Mouse (Mus musculus) ES-E14 (cell line): ENCODE measurements at regions not wholly inside any gene's neighbourhood (a gene's known extent, or its start where the extent isn't known, plus 50 kb on each side); places are given as distances from the start of the nearest gene placed in this dataset.

ENCODE experiments used
- DNase-seq: peaks from one replicate; pipeline ENCODE4 v3.0.0-alpha.2; 2013; ENCODE audit warnings: low read depth, low spot score
- H3K27ac ChIP-seq: 2 replicates; pipeline ENCODE4 v1.5.1; 2012; ENCODE audit warnings: low read depth, mild to moderate bottlenecking, low read length, moderate library complexity, mixed read lengths; ENCODE audit not compliant: poor library complexity, insufficient read depth, severe bottlenecking
- H3K36me3 ChIP-seq: 2 replicates; pipeline ENCODE4 v1.6.1; 2012; ENCODE audit warnings: mild to moderate bottlenecking, low read length, moderate library complexity, mixed read lengths; ENCODE audit not compliant: control insufficient read depth, poor library complexity, insufficient read depth, severe bottlenecking
- H3K4me1 ChIP-seq, 2 experiments: fragments of 150-350 bp in 1 of 2; sonication (generic) in 1 of 2; 2 replicates each; pipeline ENCODE4 v1.6.1; 2012; ENCODE audit warnings: low read length in 2 of 2, mild to moderate bottlenecking in 1 of 2, mixed read lengths in 1 of 2; ENCODE audit not compliant: control insufficient read depth in 2 of 2, insufficient read depth in 2 of 2, poor library complexity in 1 of 2
- H3K4me3 ChIP-seq, 2 experiments: fragments of 150-350 bp in 1 of 2; sonication (generic) in 1 of 2; 2 replicates each; pipeline ENCODE4 v1.5.1; 2012; ENCODE audit warnings: low read length in 2 of 2, low read depth in 1 of 2, mild to moderate bottlenecking in 1 of 2, mixed read lengths in 1 of 2; ENCODE audit not compliant: insufficient read depth in 1 of 2, poor library complexity in 1 of 2, severe bottlenecking in 1 of 2
- H3K9ac ChIP-seq: 2 replicates; pipeline ENCODE4 v1.6.1; 2012; ENCODE audit warnings: low read depth, mild to moderate bottlenecking, low read length, mixed read lengths; ENCODE audit not compliant: poor library complexity, insufficient read depth, severe bottlenecking
- H3K9me3 ChIP-seq: fragments of 150-350 bp; sonication (generic); 2 replicates; pipeline ENCODE4 v1.6.1; 2012; ENCODE audit warnings: low read depth, mild to moderate bottlenecking, low read length; ENCODE audit not compliant: control insufficient read depth, insufficient read depth
- CHD2 ChIP-seq: IDR thresholded peaks from 2 replicates; pipeline ENCODE4 v1.6.1; 2014; ENCODE audit warnings: mild to moderate bottlenecking, low read depth, low read length, inconsistent platforms
- HCFC1 ChIP-seq: IDR thresholded peaks from 2 replicates; pipeline ENCODE4 v1.6.1; 2012; ENCODE audit warnings: low read length, inconsistent platforms, borderline replicate concordance; ENCODE audit not compliant: insufficient read depth
- MAFK ChIP-seq: IDR thresholded peaks from 2 replicates; pipeline ENCODE4 v1.6.1; 2014; ENCODE audit warnings: mild to moderate bottlenecking, low read depth, low read length, inconsistent platforms; ENCODE audit not compliant: insufficient read depth
- ZC3H11A ChIP-seq: IDR thresholded peaks from 2 replicates; pipeline ENCODE4 v1.6.1; 2012; ENCODE audit warnings: low read depth, mild to moderate bottlenecking, inconsistent platforms, low read length, borderline replicate concordance
- ZNF384 ChIP-seq: IDR thresholded peaks from 2 replicates; pipeline ENCODE4 v1.6.1; 2012; ENCODE audit warnings: low read depth, low read length, inconsistent platforms
- in situ Hi-C, 2 experiments: fragments of 600-800 bp; cut with MboI; formaldehyde crosslinking; loops; one replicate each; pipeline ENCODE4 v1.15.1; 2025; ENCODE audit warnings: low sequenced_read_pairs in 2 of 2, inconsistent platforms in 1 of 2; ENCODE audit not compliant: unreplicated experiment in 2 of 2

DNA sequence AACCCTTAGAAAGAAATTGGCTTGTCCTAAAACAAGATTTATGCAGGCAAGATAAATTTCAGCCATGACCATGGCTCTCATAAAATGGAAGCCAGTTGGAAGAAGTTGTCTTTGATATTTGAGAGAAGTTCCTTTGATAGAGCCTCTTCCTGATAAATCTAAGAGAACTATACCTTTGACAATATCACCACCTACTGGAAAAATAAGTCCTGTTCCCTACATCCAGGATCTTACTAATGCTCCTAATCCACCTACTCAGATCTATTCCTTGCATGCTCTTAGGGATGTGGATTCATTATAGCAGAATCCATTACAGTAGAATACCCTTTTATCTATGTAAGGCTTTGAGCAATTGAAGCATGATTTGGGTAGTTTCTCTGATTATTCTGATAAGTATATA is 295.2 kb upstream of the Gm10306 start:
- in situ Hi-C loops: no loop called here
- no peaks in the 10 kb centered on the region for H3K4me1 ChIP-seq
- H3K27ac ChIP-seq: no peak overlapping the region
- no peaks in the 10 kb centered on the region for H3K36me3 ChIP-seq
- no peak overlapping the region for H3K4me3 ChIP-seq
- H3K9me3 ChIP-seq: no peaks in the 10 kb centered on the region
- no peak for DNase-seq
- H3K9ac ChIP-seq: no peak overlapping the region
- TF ChIP-seq ZC3H11A (no peak), HCFC1 (no peak)

DNA sequence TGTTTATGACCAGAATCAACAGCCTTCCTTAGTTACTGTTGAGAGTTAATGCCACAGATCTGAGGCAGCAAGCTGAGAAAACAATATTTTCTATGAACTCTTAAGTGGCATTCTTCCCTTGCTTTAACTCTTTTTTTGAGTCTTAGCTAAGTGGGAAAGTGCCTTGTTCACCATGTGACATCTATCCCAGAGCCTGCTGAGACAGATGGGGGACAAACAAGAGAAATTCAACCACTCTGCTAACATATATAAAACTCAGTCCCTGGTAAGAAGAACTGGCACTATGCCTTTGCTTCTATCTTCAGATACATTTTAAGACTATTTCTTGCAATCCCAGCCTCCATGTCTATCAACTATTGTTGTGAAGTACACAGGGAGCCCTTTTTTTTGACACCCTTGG is 274.6 kb upstream of the Gm10306 start:
- in situ Hi-C loops: no loop called here
- DNase-seq: no peak
- no peak overlapping the region for H3K9ac ChIP-seq

DNA sequence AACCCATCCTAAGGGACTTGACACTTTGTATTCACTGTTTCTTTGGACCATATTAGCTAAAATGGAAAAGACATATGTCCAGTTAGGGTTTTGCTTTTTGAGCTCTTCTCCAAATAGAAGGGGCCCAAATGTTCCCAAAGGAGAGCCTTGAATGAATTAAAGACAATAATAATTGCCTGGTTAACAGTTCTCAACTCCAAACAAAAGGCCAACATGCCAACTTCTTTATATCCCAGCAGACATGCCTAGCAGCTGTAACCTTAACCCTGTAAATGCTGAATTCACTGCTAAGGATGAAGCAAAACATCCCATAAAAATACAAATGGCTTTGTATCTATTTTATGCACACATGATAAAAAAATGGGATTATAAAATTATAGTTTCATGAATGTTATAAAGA is 264.2 kb upstream of the Gm10306 start:
- no peak overlapping the region for H3K4me3 ChIP-seq
- no peak overlapping the region for H3K9ac ChIP-seq
- no peak overlapping the region for H3K27ac ChIP-seq
- TF ChIP-seq ZC3H11A (no peak), ZNF384 (no peak), MAFK (no peak), HCFC1 (no peak), CHD2 (no peak)
- in situ Hi-C loops: no loop called here
- DNase-seq: no peak
- no peaks in the 10 kb centered on the region for H3K36me3 ChIP-seq
- no peaks in the 10 kb centered on the region for H3K9me3 ChIP-seq
- no peaks in the 10 kb centered on the region for H3K4me1 ChIP-seq

More for the DNA sequence above, 274.6 kb upstream of the Gm10306 start:
- no peaks in the 10 kb centered on the region for H3K36me3 ChIP-seq
- H3K9me3 ChIP-seq: no peaks in the 10 kb centered on the region
- H3K4me1 ChIP-seq: no peaks in the 10 kb centered on the region
- H3K4me3 ChIP-seq: no peak overlapping the region
- TF ChIP-seq MAFK (no peak), ZNF384 (no peak)
- no peak overlapping the region for H3K27ac ChIP-seq

DNA sequence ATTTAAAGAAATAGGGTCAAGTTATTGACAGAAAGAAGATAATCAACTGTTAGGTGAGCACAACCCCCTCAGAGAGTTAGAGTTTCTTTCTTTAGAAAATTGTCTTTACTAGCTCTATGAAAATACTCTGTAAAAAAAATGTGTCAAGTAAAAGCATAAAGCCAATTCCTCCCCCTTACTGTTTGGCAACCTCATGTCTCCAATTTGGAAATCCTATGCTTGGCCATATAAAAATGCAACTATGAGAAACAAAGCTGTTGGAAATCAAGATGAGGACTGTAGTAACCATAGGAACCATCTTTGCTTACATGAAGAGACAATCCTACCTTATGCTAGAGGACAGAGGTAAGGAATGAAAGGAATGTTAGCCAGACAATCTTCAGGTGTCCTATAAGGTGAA is 239.0 kb upstream of the Gm10306 start:
- Histone ChIP-seq H3K9me3 (no peaks in the 10 kb centered on the region), H3K36me3 (no peaks in the 10 kb centered on the region), H3K4me3 (no peak overlapping the region), H3K4me1 (no peaks in the 10 kb centered on the region), H3K9ac (no peak overlapping the region), H3K27ac (no peak overlapping the region)
- no peak for DNase-seq
- TF ChIP-seq HCFC1 (no peak), MAFK (no peak), ZNF384 (no peak), CHD2 (no peak), ZC3H11A (no peak)
- in situ Hi-C loops: no loop called here

DNA sequence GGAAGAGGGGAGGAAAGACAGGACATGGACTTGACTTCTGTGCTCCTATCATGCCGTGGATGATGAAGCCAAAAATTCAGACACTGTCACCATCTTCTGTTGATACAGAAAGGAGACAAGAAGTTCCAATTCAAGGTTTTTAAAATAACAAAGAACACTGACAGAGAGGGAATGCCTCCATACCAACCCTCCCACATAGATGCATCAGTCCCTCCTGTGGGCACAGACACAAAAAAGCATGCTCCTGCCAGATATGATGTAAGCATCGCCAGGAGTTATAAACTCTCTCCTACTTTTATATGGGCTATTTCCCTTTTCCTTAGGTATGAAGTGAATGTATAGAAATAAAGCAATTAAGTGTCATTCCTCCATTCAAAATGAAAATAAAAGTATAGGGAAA is 229.6 kb upstream of the Gm10306 start:
- no peak overlapping the region for H3K4me3 ChIP-seq
- no peaks in the 10 kb centered on the region for H3K36me3 ChIP-seq
- in situ Hi-C loops: no loop called here
- no peak for DNase-seq
- no peaks in the 10 kb centered on the region for H3K4me1 ChIP-seq
- TF ChIP-seq CHD2: no peak
- no peak for TF ChIP-seq ZC3H11A
- no peak for TF ChIP-seq ZNF384
- no peak for TF ChIP-seq HCFC1
- no peak for TF ChIP-seq MAFK
- H3K9ac ChIP-seq: no peak overlapping the region
- no peak overlapping the region for H3K27ac ChIP-seq
- H3K9me3 ChIP-seq: no peaks in the 10 kb centered on the region
